Mouse (Mus musculus): ENCODE results near the gene Uggt1. TPM values are rescaled to one million over a fixed set of nuclear protein-coding genes. Genes with fewer than 3 reads are reported as not detected.

Gene Uggt1
- 109 TPM for polyA plus RNA-seq (2017; shearing (Covaris generic))

GRCm38 (mm10) chr1:36244058-36244827 lies at the start of gene Uggt1:
Gene Uggt1, minus strand, starts transcription at chr1:36244720.

GRCm38 (mm10) chr1:36274455-36274854 lies 29.9 kb upstream of the Uggt1 start, which contains the start of gene Neurl3:
Gene Neurl3, minus strand, starts transcription at chr1:36274679.

Other genes with a start within 250 kb of the Uggt1 start
- 27.1 TPM for gene Hs6st1, start 176.3 kb downstream of the Uggt1 start, polyA plus RNA-seq (2017; shearing (Covaris generic))
- gene Neurl3, start 30.0 kb upstream of the Uggt1 start, polyA plus RNA-seq (2017; shearing (Covaris generic)): 427 TPM
- gene Arid5a, start 63.0 kb upstream of the Uggt1 start, polyA plus RNA-seq (2017; shearing (Covaris generic)): 719 TPM
- 111 TPM for gene Kansl3, start 124.5 kb upstream of the Uggt1 start, polyA plus RNA-seq (2017; shearing (Covaris generic))
- gene Fer1l5, start 127.6 kb upstream of the Uggt1 start, polyA plus RNA-seq (2017; shearing (Covaris generic)): 1.1 TPM
- 33.5 TPM for gene Lman2l, start 200.6 kb upstream of the Uggt1 start, polyA plus RNA-seq (2017; shearing (Covaris generic))
- gene Cnnm4, start 226.9 kb upstream of the Uggt1 start, polyA plus RNA-seq (2017; shearing (Covaris generic)): 5.8 TPM

Data from naive thymus-derived CD4-positive, alpha-beta T cell, adult 5 months (primary cell).